Mouse (Mus musculus) B cell, adult 2 months (primary cell): ENCODE data around the gene Ocln.
"Not testable (repeated sequence)": the region's sequence is repeated elsewhere in the genome, so short reads cannot be mapped to it uniquely, and the experiment has no call there.

Source experiments
- DNase-seq, 2 experiments: peaks; one replicate each; pipeline ENCODE4 v3.0.0; 2022

The Ocln gene

GRCm38 (mm10) chr13:100491623-100492022 lies 60.9 kb downstream of the Ocln start:
- DNase-seq, result no peak

GRCm38 (mm10) chr13:100490424-100490823 lies 62.1 kb downstream of the Ocln start:
- DNase-seq, result no peak

GRCm38 (mm10) chr13:100483610-100484009 lies 68.9 kb downstream of the Ocln start:
- DNase-seq, result no peak

GRCm38 (mm10) chr13:100463527-100464222 lies 88.8 kb downstream of the Ocln start:
- no peak for DNase-seq

GRCm38 (mm10) chr13:100461336-100461735 lies 91.2 kb downstream of the Ocln start:
- DNase-seq, result no peak

GRCm38 (mm10) chr13:100452415-100453127 lies 99.9 kb downstream of the Ocln start, which contains the start of gene Naip1:
Gene Naip1 (minus strand): TSS chr13:100452869.
- not testable (repeated sequence) for DNase-seq

GRCm38 (mm10) chr13:100449495-100449894 lies 103.0 kb downstream of the Ocln start:
- no peak for DNase-seq
